Mouse (Mus musculus) midbrain, embryonic 16.5 days (tissue): ENCODE measurements at regions not wholly inside any gene's neighbourhood (a gene's known extent, or its start where the extent isn't known, plus 50 kb on each side); places are given as distances from the start of the nearest gene placed in this dataset.

Source experiments
- ATAC-seq: fragments of 200-750 bp; cut with Nextera tagmentation; 2 replicates; pipeline ENCODE4 v1.8.0; 2017; ENCODE audit warnings: moderate TSS enrichment
- H3K27ac ChIP-seq: fragments of 300-500 bp; sonication (generic); 2 replicates; pipeline ENCODE4 v1.5.1; 2014; ENCODE audit warnings: mild to moderate bottlenecking, low read length, mixed read lengths
- H3K27me3 ChIP-seq: fragments of 300-500 bp; sonication (generic); 2 replicates; pipeline ENCODE4 v1.6.1; 2014; ENCODE audit warnings: low read depth, low read length, mixed read lengths; ENCODE audit not compliant: control insufficient read depth, insufficient read depth
- H3K36me3 ChIP-seq: fragments of 300-500 bp; sonication (generic); 2 replicates; pipeline ENCODE4 v1.6.1; 2014; ENCODE audit warnings: mild to moderate bottlenecking, low read length, moderate library complexity, mixed read lengths; ENCODE audit not compliant: control insufficient read depth, insufficient read depth
- H3K4me1 ChIP-seq: fragments of 300-500 bp; sonication (generic); 2 replicates; pipeline ENCODE4 v1.6.1; 2014; ENCODE audit warnings: mild to moderate bottlenecking, low read length, mixed read lengths; ENCODE audit not compliant: control insufficient read depth, insufficient read depth
- H3K4me2 ChIP-seq: fragments of 300-500 bp; sonication (generic); 2 replicates; pipeline ENCODE4 v1.6.1; 2014; ENCODE audit warnings: mild to moderate bottlenecking, low read length, mixed read lengths
- H3K4me3 ChIP-seq: fragments of 300-500 bp; sonication (generic); 2 replicates; pipeline ENCODE4 v1.5.1; 2014; ENCODE audit warnings: low read depth, mild to moderate bottlenecking, low read length, moderate library complexity, mixed read lengths
- H3K9ac ChIP-seq: fragments of 300-500 bp; sonication (generic); 2 replicates; pipeline ENCODE4 v1.6.1; 2014; ENCODE audit warnings: low read depth, low read length, mixed read lengths
- H3K9me3 ChIP-seq: fragments of 300-500 bp; sonication (generic); replicated peaks from 2 replicates; pipeline ENCODE4 v1.6.1; 2014; ENCODE audit warnings: mild to moderate bottlenecking, low read length, mixed read lengths; ENCODE audit not compliant: control insufficient read depth, poor library complexity, severe bottlenecking
- WGBS: fragments of 180-500 bp; shearing (Covaris S2); extraction: QIAGEN DNeasy Blood & Tissue Kit; methylation state at CpG from one replicate; pipeline ENCODE4 v1.1.7; 2014; 5-methylcytosine and 5-hydroxymethylcytosine counted together

- WGBS, result 60% methylated on average over 11 of the region's 11 CpGs
- H3K27ac ChIP-seq, result no peak overlapping the region
- no peak for ATAC-seq
Observed at GRCm38 (mm10) chr13:52046700-52047099, 200.2 kb downstream of the Gadd45g start.

GRCm38 (mm10) chr13:52047937-52048336, 201.5 kb downstream of the Gadd45g start:
- whole genome bisulfite sequencing, result 67% methylated on average over 6 of the region's 6 CpGs
- no peak overlapping the region for H3K4me3 ChIP-seq
- ATAC-seq, result 0 out of 2 replicates have a peak, but pooled peaks have one; percentile 61
- H3K9me3 ChIP-seq, result no peaks in the 10 kb centered on the region
- peak overlapping the region; percentile 30; the same call in 1 of the 2 replicates for H3K27ac ChIP-seq
- no peak overlapping the region for H3K4me2 ChIP-seq
- no peak overlapping the region for H3K9ac ChIP-seq
- peaks cover 17% of the 10 kb centered on the region for H3K4me1 ChIP-seq
- H3K27me3 ChIP-seq, result no peaks in the 10 kb centered on the region
- no peaks in the 10 kb centered on the region for H3K36me3 ChIP-seq

More at GRCm38 (mm10) chr13:52046700-52047099, 200.2 kb downstream of the Gadd45g start:
- H3K9ac ChIP-seq, result no peak overlapping the region
- H3K4me3 ChIP-seq, result no peak overlapping the region
- H3K4me2 ChIP-seq, result no peak overlapping the region
- H3K4me1 ChIP-seq, result peaks cover 22% of the 10 kb centered on the region
- no peaks in the 10 kb centered on the region for H3K36me3 ChIP-seq
- H3K27me3 ChIP-seq, result no peaks in the 10 kb centered on the region
- no peaks in the 10 kb centered on the region for H3K9me3 ChIP-seq

GRCm38 (mm10) chr13:52048777-52049176, 202.3 kb downstream of the Gadd45g start:
- no peak overlapping the region for H3K27ac ChIP-seq
- H3K27me3 ChIP-seq, result no peaks in the 10 kb centered on the region
- H3K4me3 ChIP-seq, result no peak overlapping the region
- H3K9me3 ChIP-seq, result no peaks in the 10 kb centered on the region
- WGBS, result 93% methylated on average over 3 of the region's 3 CpGs
- H3K4me1 ChIP-seq, result peaks cover 17% of the 10 kb centered on the region
- ATAC-seq, result no peak; the same call in 1 of the 2 replicates
- H3K36me3 ChIP-seq, result no peaks in the 10 kb centered on the region
- no peak overlapping the region for H3K4me2 ChIP-seq
- no peak overlapping the region for H3K9ac ChIP-seq

GRCm38 (mm10) chr13:52049249-52049648, 202.8 kb downstream of the Gadd45g start:
- no peaks in the 10 kb centered on the region for H3K27me3 ChIP-seq
- H3K9ac ChIP-seq, result no peak overlapping the region
- H3K9me3 ChIP-seq, result no peaks in the 10 kb centered on the region
- no peaks in the 10 kb centered on the region for H3K36me3 ChIP-seq
- H3K4me3 ChIP-seq, result no peak overlapping the region
- no peak for ATAC-seq
- no peak overlapping the region for H3K4me2 ChIP-seq
- WGBS, result 91% methylated on average over 2 of the region's 2 CpGs
- H3K27ac ChIP-seq, result no peak overlapping the region
- peaks cover 17% of the 10 kb centered on the region for H3K4me1 ChIP-seq

- 93% methylated on average over 8 of the region's 8 CpGs for WGBS
- ATAC-seq, result no peak
- H3K27me3 ChIP-seq, result no peaks in the 10 kb centered on the region
- H3K9ac ChIP-seq, result no peak overlapping the region
- H3K4me3 ChIP-seq, result no peak overlapping the region
- H3K4me1 ChIP-seq, result no peaks in the 10 kb centered on the region
- H3K4me2 ChIP-seq, result no peak overlapping the region
- no peaks in the 10 kb centered on the region for H3K36me3 ChIP-seq
- no peak overlapping the region for H3K27ac ChIP-seq
- H3K9me3 ChIP-seq, result no peaks in the 10 kb centered on the region
Observed at GRCm38 (mm10) chr13:52055741-52056140, 209.3 kb downstream of the Gadd45g start.

GRCm38 (mm10) chr13:52057456-52057855, 211.0 kb downstream of the Gadd45g start:
- H3K27ac ChIP-seq, result no peak overlapping the region
- no peaks in the 10 kb centered on the region for H3K36me3 ChIP-seq
- 92% methylated on average over 10 of the region's 10 CpGs for WGBS
- H3K9ac ChIP-seq, result no peak overlapping the region
- H3K27me3 ChIP-seq, result no peaks in the 10 kb centered on the region
- no peak for ATAC-seq
- no peak overlapping the region for H3K4me2 ChIP-seq
- no peaks in the 10 kb centered on the region for H3K4me1 ChIP-seq
- H3K4me3 ChIP-seq, result no peak overlapping the region
- no peaks in the 10 kb centered on the region for H3K9me3 ChIP-seq

GRCm38 (mm10) chr13:52059756-52060417, 213.4 kb downstream of the Gadd45g start:
- WGBS, result 89% methylated on average over 22 of the region's 22 CpGs
- Histone ChIP-seq H3K9ac (no peak overlapping the region), H3K4me3 (no peak overlapping the region), H3K27me3 (no peaks in the 10 kb centered on the region), H3K4me2 (no peak overlapping the region), H3K27ac (no peak overlapping the region), H3K36me3 (no peaks in the 10 kb centered on the region), H3K4me1 (no peaks in the 10 kb centered on the region), H3K9me3 (no peaks in the 10 kb centered on the region)
- no peak for ATAC-seq

- Histone ChIP-seq H3K27ac (no peak overlapping the region), H3K4me2 (no peak overlapping the region), H3K9me3 (no peaks in the 10 kb centered on the region), H3K4me3 (no peak overlapping the region), H3K9ac (no peak overlapping the region), H3K27me3 (no peaks in the 10 kb centered on the region), H3K36me3 (no peaks in the 10 kb centered on the region), H3K4me1 (no peaks in the 10 kb centered on the region)
- ATAC-seq, result no peak
- 61% methylated on average over 10 of the region's 10 CpGs for WGBS
Observed at GRCm38 (mm10) chr13:52060418-52060870, 214.0 kb downstream of the Gadd45g start.

- H3K27me3 ChIP-seq, result no peaks in the 10 kb centered on the region
- ATAC-seq, result no peak
- no peaks in the 10 kb centered on the region for H3K36me3 ChIP-seq
- H3K27ac ChIP-seq, result no peak overlapping the region
- no peak overlapping the region for H3K4me3 ChIP-seq
- H3K9me3 ChIP-seq, result no peaks in the 10 kb centered on the region
- no peak overlapping the region for H3K4me2 ChIP-seq
- H3K4me1 ChIP-seq, result no peaks in the 10 kb centered on the region
- H3K9ac ChIP-seq, result no peak overlapping the region
Observed at GRCm38 (mm10) chr13:52061454-52061853, 215.0 kb downstream of the Gadd45g start.
